Mouse (Mus musculus): ENCODE results near the gene E2f4.
A peak's percentile ranks its signal among the peaks of the same experiment; 100 is the strongest.

Gene E2f4

GRCm38 (mm10) chr8:105345061-105345975 lies 47.9 kb downstream of the E2f4 start:
- DNase-seq (ENCODE audit: extremely low read depth, low read depth, low spot score), result peak; percentile 55

GRCm38 (mm10) chr8:105346611-105347427 lies 49.4 kb downstream of the E2f4 start:
- DNase-seq (ENCODE audit: extremely low read depth, low read depth, low spot score), result no peak

GRCm38 (mm10) chr8:105347428-105348221 lies 50.2 kb downstream of the E2f4 start, which contains the start of gene Fhod1:
Gene Fhod1 (minus strand): TSS chr8:105347953.
- peak; percentile 68 for DNase-seq (ENCODE audit: extremely low read depth, low read depth, low spot score)

- DNase-seq (ENCODE audit: extremely low read depth, low read depth, low spot score), result no peak
Measured at GRCm38 (mm10) chr8:105348450-105349095, 51.1 kb downstream of the E2f4 start, which contains the start of gene Slc9a5. Gene Slc9a5 (plus strand): TSS chr8:105348843.

GRCm38 (mm10) chr8:105349096-105349771 lies 51.8 kb downstream of the E2f4 start:
- DNase-seq (ENCODE audit: extremely low read depth, low read depth, low spot score), result no peak

- DNase-seq (ENCODE audit: extremely low read depth, low read depth, low spot score), result no peak
Measured at GRCm38 (mm10) chr8:105350186-105350585, 52.7 kb downstream of the E2f4 start.

- DNase-seq (ENCODE audit: extremely low read depth, low read depth, low spot score), result peak; percentile 47
Measured at GRCm38 (mm10) chr8:105353583-105354135, 56.2 kb downstream of the E2f4 start.

- DNase-seq (ENCODE audit: extremely low read depth, low read depth, low spot score), result no peak
Measured at GRCm38 (mm10) chr8:105354549-105354948, 57.1 kb downstream of the E2f4 start.
